Mouse (Mus musculus) macrophage (primary cell): ENCODE data around the gene Lsm6. TPM values are rescaled to one million over a fixed set of nuclear protein-coding genes. Genes with fewer than 3 reads are reported as not detected.

Experiments used
- H3K27ac ChIP-seq: fragments of 350-480 bp; formaldehyde crosslinking; 2 replicates; pipeline ENCODE4 v1.9.0; 2021
- H3K36me3 ChIP-seq: fragments of 350-480 bp; formaldehyde crosslinking; 2 replicates; pipeline ENCODE4 v1.9.0; 2021; ENCODE audit errors: inconsistent target
- H3K4me3 ChIP-seq: fragments of 350-480 bp; formaldehyde crosslinking; 2 replicates; pipeline ENCODE4 v1.9.0; 2021; ENCODE audit errors: inconsistent target
- H3K79me2 ChIP-seq: fragments of 350-480 bp; formaldehyde crosslinking; 2 replicates; pipeline ENCODE4 v1.9.0; 2021; ENCODE audit errors: inconsistent target
- WGBS: methylation state at CpG from one replicate; pipeline ENCODE4 v1.1.7; 2026; ENCODE audit warnings: inconsistent platforms; ENCODE audit not compliant: missing documents; 5-methylcytosine and 5-hydroxymethylcytosine counted together
- polyA plus RNA-seq: library from polyadenylated mRNA; stranded (reverse); fragments of 250-400 nt; gene quantifications from 3 replicates; pipeline ENCODE4 v1.2.4, GENCODE M21; 2018; ENCODE audit warnings: inconsistent platforms

The Lsm6 gene
- polyA plus RNA-seq, 1 experiment from 2014 or later: 37.0 TPM

DNA sequence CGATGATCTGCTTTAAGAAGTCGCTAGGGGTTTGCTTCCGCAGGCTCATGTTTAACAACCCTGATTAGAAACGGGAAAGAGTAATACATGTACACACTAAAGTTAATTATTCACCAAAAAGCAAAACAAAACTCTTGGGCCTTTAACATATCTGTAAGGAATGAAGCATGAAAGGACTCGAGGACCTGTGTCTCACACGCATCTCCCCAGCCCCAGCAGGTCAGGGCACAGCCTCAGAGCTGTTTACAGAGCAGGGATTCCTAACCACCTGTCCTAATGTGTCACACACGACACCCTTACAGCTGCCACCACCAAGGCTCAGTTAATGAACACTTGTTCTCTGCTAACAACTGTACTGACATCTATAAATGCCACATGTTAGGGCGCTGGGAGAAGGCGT, 7.9 kb downstream of the Lsm6 start:
- no peak overlapping the region for H3K27ac ChIP-seq
- H3K4me3 ChIP-seq: no peak overlapping the region
- peaks cover 25% of the 10 kb centered on the region for H3K36me3 ChIP-seq
- WGBS: 92% methylated on average over 9 of the region's 9 CpGs
- no peaks in the 10 kb centered on the region; the same call in 1 of the 2 replicates for H3K79me2 ChIP-seq

DNA sequence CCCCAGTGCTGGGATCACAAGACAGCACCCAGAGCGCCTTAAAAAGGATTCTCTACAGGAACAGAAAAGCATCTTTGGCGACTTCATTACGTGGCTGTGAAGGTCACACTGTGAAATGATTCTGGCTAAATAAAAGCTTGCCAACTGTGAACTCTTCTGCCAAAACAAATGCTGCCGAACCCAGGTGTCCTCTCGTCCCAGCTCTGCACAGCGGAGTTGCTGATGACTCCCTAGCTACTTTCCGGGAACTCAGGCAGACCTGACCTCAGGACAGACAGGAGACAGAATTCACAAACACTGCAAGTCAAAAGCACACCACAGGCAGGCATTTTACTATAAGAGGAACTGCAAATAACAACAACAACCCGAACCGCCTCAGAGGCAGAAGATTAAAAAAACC, 8.5 kb downstream of the Lsm6 start:
- no peaks in the 10 kb centered on the region; the same call in 1 of the 2 replicates for H3K79me2 ChIP-seq
- 96% methylated on average over 9 of the region's 9 CpGs for WGBS
- H3K36me3 ChIP-seq: peaks cover 31% of the 10 kb centered on the region
- H3K4me3 ChIP-seq: no peak overlapping the region
- no peak overlapping the region for H3K27ac ChIP-seq

DNA sequence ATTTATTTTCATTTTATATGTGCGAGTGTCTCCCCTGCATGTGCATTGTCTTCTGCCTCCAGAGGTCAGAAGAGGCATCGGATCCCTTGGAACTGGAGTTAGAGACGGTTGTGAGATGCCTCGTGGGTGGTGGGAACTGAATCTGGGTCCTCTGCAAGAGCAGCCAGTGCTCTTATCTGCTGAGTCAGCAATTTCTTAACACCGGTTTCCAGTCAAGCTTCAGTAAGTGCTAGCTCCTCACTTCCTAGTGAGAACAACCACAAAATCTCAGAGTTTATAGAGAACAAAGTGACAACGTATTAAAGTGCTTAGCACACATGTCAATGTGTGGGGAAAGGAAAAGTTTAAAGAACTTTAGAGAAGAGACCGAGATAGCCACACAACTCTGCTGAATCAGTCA, 9.2 kb downstream of the Lsm6 start:
- 70% methylated on average over 7 of the region's 7 CpGs for WGBS
- H3K27ac ChIP-seq: no peak overlapping the region
- peaks cover 38% of the 10 kb centered on the region for H3K36me3 ChIP-seq
- no peaks in the 10 kb centered on the region; the same call in 1 of the 2 replicates for H3K79me2 ChIP-seq
- no peak overlapping the region for H3K4me3 ChIP-seq

DNA sequence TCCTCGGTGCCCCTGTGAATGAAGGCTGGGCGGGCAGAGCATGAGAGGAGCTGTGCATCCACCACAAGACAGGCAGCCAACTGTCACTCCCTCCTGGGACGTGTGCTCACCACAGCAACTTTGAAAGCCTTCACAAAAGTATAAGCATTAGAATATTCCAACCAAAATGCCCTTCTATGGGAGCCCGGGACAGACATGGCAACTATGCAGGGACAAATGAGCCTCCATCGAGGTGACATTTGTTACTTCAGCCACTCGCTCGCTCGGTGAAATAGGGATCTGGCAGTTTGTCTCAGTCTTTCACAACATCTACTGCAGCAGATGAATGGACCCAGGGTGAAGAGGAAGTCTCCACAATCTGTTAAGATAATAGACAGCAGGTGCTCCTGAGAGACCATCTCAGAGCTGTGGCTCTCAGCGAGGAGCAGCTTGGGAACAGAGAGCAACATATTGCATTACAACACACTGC, 10.7 kb downstream of the Lsm6 start:
- Histone ChIP-seq H3K36me3 (peaks cover 40% of the 10 kb centered on the region), H3K79me2 (no peaks in the 10 kb centered on the region; the same call in 1 of the 2 replicates), H3K4me3 (no peak overlapping the region), H3K27ac (no peak overlapping the region)
- WGBS: 58% methylated on average over 9 of the region's 9 CpGs

DNA sequence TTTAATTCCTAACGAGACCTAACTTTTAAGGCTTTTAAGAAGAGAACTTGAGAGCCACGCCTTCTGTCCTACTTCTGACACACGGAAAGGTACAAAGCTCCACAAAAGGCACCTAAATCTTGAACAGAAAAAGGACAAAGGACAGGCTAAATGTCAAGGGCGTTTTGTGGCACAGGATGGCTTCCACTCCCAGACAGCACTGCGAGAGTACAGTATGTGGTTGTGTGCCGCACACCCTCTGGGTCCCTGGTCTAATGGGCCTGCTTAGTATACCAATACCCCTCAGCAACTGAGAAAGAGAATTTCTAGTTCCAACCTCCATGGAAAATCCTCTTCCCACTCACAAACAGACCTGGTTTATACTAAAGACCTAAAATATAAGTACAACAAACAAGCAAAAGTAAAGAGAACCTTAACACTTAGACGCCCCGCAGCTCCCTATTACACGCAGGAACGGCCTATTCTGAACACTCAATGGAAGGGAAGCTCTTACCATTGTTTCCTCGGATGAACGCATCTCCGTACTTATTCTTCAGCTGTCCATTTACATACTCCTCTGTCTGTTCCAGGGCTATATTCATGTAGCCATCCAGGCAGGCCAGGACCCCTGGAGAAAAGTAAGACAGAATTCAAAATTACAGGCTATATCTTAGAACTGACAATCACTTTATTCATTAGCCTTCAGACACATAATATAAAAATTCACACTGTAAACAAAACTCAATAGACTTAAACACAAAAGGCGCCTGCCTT, 11.3 kb downstream of the Lsm6 start:
- Histone ChIP-seq H3K4me3 (no peak overlapping the region), H3K79me2 (no peaks in the 10 kb centered on the region), H3K27ac (no peak overlapping the region), H3K36me3 (peaks cover 40% of the 10 kb centered on the region)
- 97% methylated on average over 14 of the region's 14 CpGs for WGBS

DNA sequence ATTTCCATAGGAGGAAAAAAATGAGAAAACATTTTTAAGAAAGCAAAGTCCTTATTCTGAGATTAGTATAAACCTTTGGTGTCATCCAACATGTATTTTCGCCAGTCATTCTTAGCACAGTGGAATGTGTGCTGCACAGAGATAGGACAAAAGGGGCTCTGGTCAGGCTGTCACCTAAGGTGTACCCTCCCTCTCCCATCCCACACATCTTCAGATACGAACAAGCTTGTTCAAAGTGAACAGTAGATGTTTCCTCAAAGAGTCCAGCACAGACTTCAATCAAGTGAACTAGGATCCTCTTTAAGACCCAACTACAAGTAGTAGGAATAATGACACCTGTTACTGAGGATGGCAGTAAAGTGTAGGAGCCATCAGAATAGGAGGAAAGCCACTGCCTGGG, 12.1 kb downstream of the Lsm6 start:
- Histone ChIP-seq H3K79me2 (no peaks in the 10 kb centered on the region), H3K36me3 (peaks cover 40% of the 10 kb centered on the region), H3K27ac (no peak overlapping the region), H3K4me3 (no peak overlapping the region)
- WGBS: 79% methylated on average over 2 of the region's 2 CpGs

DNA sequence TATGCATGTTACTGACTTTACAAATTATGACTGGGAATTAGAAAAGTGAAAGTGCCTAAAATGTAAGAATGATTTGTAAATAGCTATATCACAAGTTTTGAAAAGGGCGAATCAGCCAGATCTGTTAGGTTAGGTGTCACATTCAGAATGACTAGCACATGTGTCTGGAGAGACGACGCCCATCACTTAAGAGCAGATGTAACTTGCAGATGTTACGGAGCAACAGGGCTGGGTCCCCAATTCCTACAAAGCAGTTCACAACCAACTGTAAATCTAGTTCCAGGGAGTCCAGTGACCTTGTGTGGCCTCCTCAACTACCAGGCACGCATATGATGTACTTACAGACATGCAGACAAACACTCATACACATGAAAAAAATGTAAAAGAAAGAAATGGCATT, 12.5 kb downstream of the Lsm6 start:
- Histone ChIP-seq H3K79me2 (no peaks in the 10 kb centered on the region), H3K27ac (no peak overlapping the region), H3K4me3 (no peak overlapping the region), H3K36me3 (peaks cover 40% of the 10 kb centered on the region)
- 95% methylated on average over 5 of the region's 5 CpGs for WGBS

DNA sequence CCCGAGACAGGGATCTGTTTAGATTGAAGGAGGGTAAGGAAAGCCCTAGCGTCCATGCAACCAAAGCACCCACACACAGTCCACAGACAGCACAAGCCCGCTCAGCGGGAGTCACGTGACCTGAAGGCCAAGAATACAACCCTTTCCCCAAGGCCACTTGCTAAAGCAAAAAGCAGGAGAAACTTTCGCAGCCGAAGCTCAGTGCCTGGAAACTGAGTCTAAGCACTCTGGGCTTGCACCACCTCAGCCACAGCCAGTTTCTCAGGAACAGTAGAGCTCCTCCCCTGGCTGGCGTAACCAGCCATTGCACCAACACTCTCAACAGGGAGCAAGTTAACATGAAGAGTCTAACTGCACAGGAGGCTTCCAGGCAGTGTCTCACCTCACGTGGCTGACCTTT, 13.7 kb downstream of the Lsm6 start:
- Histone ChIP-seq H3K4me3 (no peak overlapping the region), H3K79me2 (no peaks in the 10 kb centered on the region), H3K27ac (no peak overlapping the region), H3K36me3 (peaks cover 40% of the 10 kb centered on the region)
- WGBS: 93% methylated on average over 9 of the region's 9 CpGs

DNA sequence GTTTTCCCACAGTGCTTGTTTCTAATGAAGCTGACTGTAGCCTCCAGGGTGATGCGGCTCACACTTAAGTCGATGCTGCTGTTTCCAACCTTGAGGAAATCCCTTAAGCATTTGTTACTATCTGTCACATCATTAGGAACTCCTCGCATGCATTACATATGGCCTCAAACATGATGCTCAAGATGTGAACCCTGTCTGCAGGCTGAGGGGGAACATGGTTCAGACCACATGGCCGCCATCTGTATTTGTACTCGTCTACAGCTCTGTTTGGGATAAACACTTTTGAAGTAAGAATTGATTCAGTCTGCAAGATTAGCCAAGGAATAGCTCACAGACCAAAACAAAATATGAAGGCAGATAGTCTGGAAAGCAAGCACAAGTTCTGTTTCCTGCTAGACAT, 14.9 kb downstream of the Lsm6 start:
- Histone ChIP-seq H3K36me3 (peaks cover 33% of the 10 kb centered on the region), H3K79me2 (no peaks in the 10 kb centered on the region), H3K4me3 (no peak overlapping the region), H3K27ac (no peak overlapping the region)
- WGBS: 96% methylated on average over 5 of the region's 5 CpGs

DNA sequence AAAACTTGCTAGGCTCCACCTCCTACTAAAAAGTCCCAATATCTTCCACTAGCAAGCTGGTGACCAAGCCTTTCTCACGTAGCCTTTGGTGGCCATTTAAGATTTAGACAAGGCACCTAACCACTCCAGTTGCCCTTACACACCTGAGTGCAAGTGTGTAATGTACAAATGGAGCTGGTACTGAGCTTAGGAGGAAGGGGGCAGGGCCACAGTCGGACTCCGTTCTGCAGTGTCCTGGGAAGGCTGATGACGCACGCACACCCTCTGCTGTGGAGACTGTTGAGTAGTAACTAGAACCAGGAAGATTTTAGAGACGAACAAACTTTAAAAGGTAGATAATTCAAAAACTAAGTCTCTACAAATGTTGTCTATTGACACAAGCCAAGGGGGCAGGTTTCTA, 19.7 kb downstream of the Lsm6 start:
- no peaks in the 10 kb centered on the region for H3K36me3 ChIP-seq
- no peaks in the 10 kb centered on the region for H3K79me2 ChIP-seq
- 98% methylated on average over 6 of the region's 6 CpGs for WGBS
- no peak overlapping the region for H3K27ac ChIP-seq
- H3K4me3 ChIP-seq: no peak overlapping the region

DNA sequence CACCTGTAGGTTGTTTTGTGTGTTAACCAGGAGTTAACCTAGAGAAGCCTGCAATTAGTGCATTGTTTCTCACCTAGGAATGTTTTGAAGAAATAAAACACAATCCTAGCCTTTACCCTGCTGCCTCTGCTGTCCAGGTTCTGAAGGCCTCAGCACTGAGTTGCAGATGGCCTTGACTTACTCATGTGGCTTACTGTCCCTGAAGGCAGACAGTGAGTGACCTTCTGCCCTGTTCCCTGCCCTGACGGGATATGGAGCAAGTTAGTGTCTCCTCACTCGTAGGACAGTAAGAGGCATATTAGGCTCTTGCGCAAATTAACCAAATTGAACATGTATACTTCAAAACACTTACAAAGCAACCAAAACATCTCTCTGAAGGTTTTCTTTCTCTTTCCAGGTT, 22.3 kb downstream of the Lsm6 start:
- no peaks in the 10 kb centered on the region for H3K36me3 ChIP-seq
- no peak overlapping the region for H3K4me3 ChIP-seq
- 85% methylated on average over 3 of the region's 3 CpGs for WGBS
- H3K79me2 ChIP-seq: no peaks in the 10 kb centered on the region
- H3K27ac ChIP-seq: no peak overlapping the region

DNA sequence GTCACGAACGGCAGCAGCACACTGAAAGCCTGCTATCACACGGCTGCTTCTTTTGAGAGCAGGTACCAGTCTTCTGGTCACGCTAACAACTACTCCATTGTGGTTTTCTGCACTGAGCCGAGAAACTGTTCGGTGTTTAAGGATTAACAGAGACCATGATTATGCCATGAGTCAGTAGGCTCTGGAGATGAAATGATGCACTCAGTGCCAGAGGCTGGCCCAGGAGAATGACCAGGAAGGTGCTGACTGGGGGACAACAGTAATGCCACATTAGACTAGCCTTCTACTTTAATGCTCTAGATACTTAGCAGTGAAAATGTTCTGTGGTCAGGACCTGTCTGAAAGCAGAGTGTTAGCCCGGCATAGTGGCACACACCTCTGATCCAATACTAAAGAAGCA, 23.0 kb downstream of the Lsm6 start:
- Histone ChIP-seq H3K79me2 (no peaks in the 10 kb centered on the region), H3K36me3 (no peaks in the 10 kb centered on the region), H3K27ac (no peak overlapping the region), H3K4me3 (no peak overlapping the region)
- 97% methylated on average over 7 of the region's 7 CpGs for WGBS

DNA sequence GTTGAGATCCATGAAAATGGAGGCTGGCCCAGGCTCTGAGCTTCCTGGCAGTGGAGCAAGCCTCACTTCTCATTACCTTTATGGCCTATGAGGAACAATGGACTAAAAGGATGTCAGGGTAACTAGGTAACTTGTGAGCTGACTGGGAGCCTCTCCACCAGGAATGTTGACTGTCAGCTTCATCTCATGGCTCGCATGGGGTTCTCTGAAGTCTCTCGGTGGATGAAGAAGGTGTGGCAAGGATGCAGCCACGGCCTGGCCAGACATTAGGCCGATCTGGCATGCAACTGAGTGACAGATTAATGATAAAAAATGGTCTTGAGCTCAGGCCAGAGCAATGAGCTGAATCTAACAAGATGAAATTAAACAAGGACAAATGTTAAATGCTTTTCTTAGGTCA, 27.7 kb downstream of the Lsm6 start:
- H3K4me3 ChIP-seq: no peak overlapping the region
- 94% methylated on average over 4 of the region's 4 CpGs for WGBS

DNA sequence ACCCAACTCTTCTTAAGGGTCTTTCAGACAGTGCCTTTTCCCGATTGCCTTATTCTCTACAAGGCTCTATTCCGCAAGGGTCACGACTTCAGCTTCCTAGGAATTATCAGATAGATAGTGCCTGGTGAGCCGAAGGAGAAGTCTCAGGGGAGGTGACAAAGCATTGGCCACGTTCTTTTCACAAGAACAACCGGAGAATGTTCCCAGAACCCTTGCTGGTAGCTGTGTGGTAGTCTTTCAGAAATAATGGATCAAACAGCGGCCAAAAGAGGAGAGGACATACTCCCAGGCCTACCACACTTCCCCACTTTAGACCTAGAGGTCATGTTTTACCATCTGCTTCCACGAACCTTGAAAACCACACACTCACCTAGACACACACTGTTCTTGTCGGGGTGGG, 44.1 kb downstream of the Lsm6 start:
- H3K36me3 ChIP-seq: no peaks in the 10 kb centered on the region
- no peak overlapping the region for H3K4me3 ChIP-seq
- no peak overlapping the region for H3K27ac ChIP-seq
- 94% methylated on average over 9 of the region's 9 CpGs for WGBS
- no peaks in the 10 kb centered on the region for H3K79me2 ChIP-seq

More for the DNA sequence above, 27.7 kb downstream of the Lsm6 start:
- H3K36me3 ChIP-seq: no peaks in the 10 kb centered on the region
- H3K27ac ChIP-seq: no peak overlapping the region
- no peaks in the 10 kb centered on the region for H3K79me2 ChIP-seq

DNA sequence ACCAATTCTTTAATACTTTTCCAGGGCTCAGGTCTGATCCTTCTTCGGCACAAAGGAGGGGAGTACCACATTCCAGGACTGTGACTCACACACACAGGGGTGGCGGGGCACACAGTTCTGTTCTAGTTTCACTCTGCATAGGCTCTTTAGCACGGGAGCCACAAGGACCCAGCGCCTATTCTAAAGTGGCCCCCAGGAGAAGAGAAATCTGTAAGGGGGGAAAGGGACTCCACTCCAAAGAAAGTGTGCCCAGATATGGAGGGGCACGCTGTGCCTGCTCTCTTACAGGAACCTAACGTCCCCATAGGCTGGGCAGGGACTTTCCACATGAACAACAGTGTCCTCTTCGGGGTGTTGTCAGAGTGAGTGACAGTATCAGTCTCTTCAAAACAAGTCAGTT, 49.7 kb downstream of the Lsm6 start:
- no peak overlapping the region for H3K27ac ChIP-seq
- no peaks in the 10 kb centered on the region for H3K79me2 ChIP-seq
- H3K4me3 ChIP-seq: no peak overlapping the region
- 74% methylated on average over 7 of the region's 7 CpGs for WGBS
- no peaks in the 10 kb centered on the region for H3K36me3 ChIP-seq

DNA sequence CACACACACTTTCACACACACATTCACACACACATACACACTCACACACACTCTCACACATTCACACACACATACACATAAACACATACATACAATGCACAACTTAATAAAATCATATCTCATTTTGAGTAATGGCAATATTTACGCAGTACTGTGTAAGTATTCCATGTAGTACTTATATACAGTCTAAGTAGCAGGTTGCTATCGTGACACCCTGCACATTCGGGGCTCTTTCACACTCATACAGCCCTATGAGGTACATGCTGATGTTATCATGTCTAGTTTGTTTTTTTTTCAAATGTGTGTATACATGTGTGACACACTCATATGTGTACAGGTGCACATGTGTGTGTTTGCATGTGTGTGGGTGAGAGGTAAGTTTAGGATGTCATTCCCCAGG, 50.4 kb downstream of the Lsm6 start:
- H3K4me3 ChIP-seq: no peak overlapping the region
- H3K27ac ChIP-seq: no peak overlapping the region
- H3K36me3 ChIP-seq: no peaks in the 10 kb centered on the region
- H3K79me2 ChIP-seq: no peaks in the 10 kb centered on the region
- 89% methylated on average over 3 of the region's 3 CpGs for WGBS
